Mouse (Mus musculus): Measurements from ENCODE around the gene Fam234b. TPM values are rescaled to one million over a fixed set of nuclear protein-coding genes. Genes with fewer than 3 reads are reported as not detected.

The Fam234b gene
- polyA plus RNA-seq, 1 experiment from 2014 or later = 105 TPM

DNA sequence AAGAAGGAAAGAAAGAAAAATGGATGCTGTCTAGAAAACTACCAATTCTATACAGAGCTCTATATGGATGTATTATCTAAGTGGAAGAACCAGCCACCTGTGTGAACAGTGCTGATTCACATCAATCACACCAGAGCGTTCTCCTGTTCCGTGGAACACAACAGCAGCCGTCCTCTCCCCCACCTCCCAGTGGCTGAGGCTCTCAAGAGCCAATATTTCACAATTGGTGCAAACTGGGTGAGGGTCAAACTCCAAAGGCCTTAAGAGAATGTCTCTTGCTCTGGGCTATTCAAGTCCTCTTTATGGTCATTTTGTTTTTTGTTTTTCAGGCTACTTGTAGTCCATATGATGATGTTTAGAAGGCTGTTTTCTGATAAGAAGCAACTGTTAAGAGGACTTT lies 32.6 kb upstream of the Fam234b start:
- Histone ChIP-seq H3K4me2 (no peak overlapping the region), H3K36me3 (no peaks in the 10 kb centered on the region), H3K27ac (replicated peaks) (no peak overlapping the region), H3K9ac (replicated peaks) (no peak overlapping the region), H3K4me3 (replicated peaks) (no peak overlapping the region), H3K27me3 (replicated peaks) (0 out of 2 replicates have a peak, but pooled peaks cover 6% of the 10 kb centered on the region), H3K4me1 (peaks cover 13% of the 10 kb centered on the region), H3K9me3 (replicated peaks) (no peaks in the 10 kb centered on the region)
- no peak for ATAC-seq (ENCODE audit: low FRiP score)
- WGBS = 60% methylated on average over 3 of the region's 3 CpGs

DNA sequence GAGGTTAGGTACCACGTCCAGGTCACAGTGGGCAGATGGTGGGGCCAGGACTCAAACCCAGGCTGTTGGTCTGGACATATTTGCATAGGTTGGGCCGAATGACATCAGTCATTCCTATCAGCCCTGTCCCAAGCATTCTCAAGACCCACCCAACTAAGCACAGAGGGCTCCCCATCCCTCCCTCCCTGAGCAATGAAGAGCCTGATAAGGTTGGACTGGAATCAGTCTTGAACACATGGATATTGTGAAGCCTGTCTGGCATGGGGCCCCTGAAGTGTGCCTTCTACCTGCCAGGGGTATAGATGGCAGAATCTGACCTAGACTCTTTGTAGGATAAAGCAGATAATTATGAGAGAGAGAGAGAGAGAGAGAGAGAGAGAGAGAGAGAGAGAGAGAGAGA lies 32.1 kb upstream of the Fam234b start:
- H3K9me3 ChIP-seq (replicated peaks) = no peaks in the 10 kb centered on the region
- no peak overlapping the region for H3K4me3 ChIP-seq (replicated peaks)
- H3K4me1 ChIP-seq = peaks cover 13% of the 10 kb centered on the region
- H3K27ac ChIP-seq (replicated peaks) = no peak overlapping the region
- no peak overlapping the region for H3K4me2 ChIP-seq
- H3K9ac ChIP-seq (replicated peaks) = no peak overlapping the region
- ATAC-seq (ENCODE audit: low FRiP score) = no peak
- WGBS = 81% methylated on average over 2 of the region's 2 CpGs
- H3K36me3 ChIP-seq = no peaks in the 10 kb centered on the region
- 0 out of 2 replicates have a peak, but pooled peaks cover 6% of the 10 kb centered on the region for H3K27me3 ChIP-seq (replicated peaks)

DNA sequence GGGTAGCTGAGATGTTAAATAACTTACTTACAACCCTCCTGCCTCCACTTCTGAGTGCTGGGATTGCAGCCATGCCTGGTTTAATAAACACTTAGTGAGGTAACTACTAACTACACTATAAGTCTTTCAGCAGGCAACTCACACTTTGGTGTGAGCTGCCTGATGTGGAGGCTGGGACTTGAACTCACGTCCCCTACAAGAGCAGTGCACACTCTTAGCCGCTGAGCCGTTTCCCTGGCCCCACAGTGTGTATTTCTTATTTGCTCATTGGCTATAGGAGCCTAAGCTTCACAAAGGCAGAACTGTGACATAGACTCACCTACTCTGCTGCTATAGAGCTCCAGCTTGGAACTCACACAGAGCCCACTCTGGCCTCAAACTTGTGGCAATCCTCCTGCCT lies 31.5 kb upstream of the Fam234b start:
- H3K4me3 ChIP-seq (replicated peaks) = no peak overlapping the region
- ATAC-seq (ENCODE audit: low FRiP score) = no peak
- H3K4me1 ChIP-seq = peaks cover 13% of the 10 kb centered on the region
- H3K4me2 ChIP-seq = no peak overlapping the region
- WGBS = 93% methylated on average over 3 of the region's 3 CpGs
- no peak overlapping the region for H3K9ac ChIP-seq (replicated peaks)
- no peaks in the 10 kb centered on the region for H3K36me3 ChIP-seq
- H3K27ac ChIP-seq (replicated peaks) = no peak overlapping the region
- H3K27me3 ChIP-seq (replicated peaks) = 0 out of 2 replicates have a peak, but pooled peaks cover 6% of the 10 kb centered on the region
- H3K9me3 ChIP-seq (replicated peaks) = no peaks in the 10 kb centered on the region

DNA sequence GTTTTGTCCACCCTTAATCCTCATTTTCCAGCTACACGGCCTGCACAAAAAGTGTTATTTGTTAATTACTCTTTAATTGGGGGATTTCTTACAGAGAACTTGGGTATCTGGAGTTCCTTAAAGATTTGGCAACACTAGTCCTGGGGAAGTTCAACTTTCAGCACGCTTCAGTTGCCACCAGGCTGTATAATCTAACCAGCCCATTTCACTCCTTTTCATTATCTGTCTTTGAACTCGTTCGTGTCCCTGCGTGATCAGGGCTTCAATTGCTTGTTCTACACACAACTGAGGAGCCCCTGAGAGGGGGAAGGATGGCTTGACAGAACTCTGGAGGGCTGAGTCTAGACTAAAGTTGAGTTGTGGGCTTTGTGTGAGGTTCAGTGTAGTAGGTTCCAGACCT lies 31.1 kb upstream of the Fam234b start:
- WGBS = 51% methylated on average over 5 of the region's 5 CpGs
- no peak overlapping the region for H3K4me3 ChIP-seq (replicated peaks)
- no peak overlapping the region for H3K4me2 ChIP-seq
- H3K36me3 ChIP-seq = no peaks in the 10 kb centered on the region
- H3K27me3 ChIP-seq (replicated peaks) = 0 out of 2 replicates have a peak, but pooled peaks cover 6% of the 10 kb centered on the region
- no peak overlapping the region for H3K9ac ChIP-seq (replicated peaks)
- no peak overlapping the region for H3K27ac ChIP-seq (replicated peaks)
- H3K4me1 ChIP-seq = peaks cover 13% of the 10 kb centered on the region
- no peak for ATAC-seq (ENCODE audit: low FRiP score)
- no peaks in the 10 kb centered on the region for H3K9me3 ChIP-seq (replicated peaks)

DNA sequence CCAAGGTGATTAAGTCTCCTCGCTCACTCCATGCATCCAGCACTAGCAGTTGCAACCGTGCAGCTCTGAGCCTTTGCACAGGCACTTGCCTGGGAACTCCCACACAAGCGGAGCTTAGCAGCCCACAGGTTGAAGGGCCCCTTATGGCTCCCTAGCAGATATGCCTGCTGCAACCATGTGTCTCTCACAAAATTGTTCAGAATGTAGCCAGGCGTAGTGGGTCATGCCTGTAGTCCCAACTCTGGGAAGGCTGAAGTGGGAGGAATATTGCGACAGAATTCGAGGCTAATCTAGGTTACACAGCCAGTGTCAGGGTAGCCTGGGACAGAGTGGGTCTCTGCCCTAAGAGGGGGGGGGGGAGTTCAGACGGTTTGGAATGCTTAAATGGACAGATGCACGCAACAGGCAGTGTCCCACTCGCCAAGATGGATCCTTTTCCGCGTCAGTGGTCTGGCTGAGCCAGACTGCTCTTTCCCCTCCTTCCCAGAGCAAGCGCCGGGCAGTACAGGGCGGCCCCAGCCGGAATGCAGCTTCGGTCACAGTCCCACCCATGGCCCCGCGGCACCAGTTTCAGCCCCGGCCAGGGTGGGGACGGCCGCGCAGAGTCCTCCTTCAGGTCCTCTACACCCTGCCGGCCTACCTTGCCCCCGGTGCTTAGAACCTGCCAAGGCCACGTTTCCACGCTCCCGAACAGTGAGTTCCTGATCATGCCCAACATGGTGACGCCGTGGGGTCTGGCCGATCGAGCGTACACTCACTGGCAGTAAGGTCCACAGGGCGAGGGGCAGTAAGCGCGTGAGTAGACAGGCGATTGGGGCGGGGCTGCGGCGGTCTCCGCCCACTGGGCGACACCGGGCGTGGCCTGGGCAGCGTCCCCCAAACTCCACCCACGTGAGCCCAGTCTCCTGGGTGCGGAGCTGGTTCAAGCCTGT lies 30.1 kb upstream of the Fam234b start:
- 4% methylated on average over 45 of the region's 46 CpGs for WGBS
- peak; percentile 93 for ATAC-seq (ENCODE audit: low FRiP score)
- Histone ChIP-seq H3K9me3 (replicated peaks) (no peaks in the 10 kb centered on the region), H3K36me3 (no peaks in the 10 kb centered on the region), H3K4me3 (replicated peaks) (peak overlapping the region; percentile 52), H3K27me3 (replicated peaks) (0 out of 2 replicates have a peak, but pooled peaks cover 6% of the 10 kb centered on the region), H3K27ac (replicated peaks) (peak overlapping the region; percentile 20; the same call in 1 of the 2 replicates), H3K9ac (replicated peaks) (peak overlapping the region; percentile 51), H3K4me1 (peaks cover 13% of the 10 kb centered on the region), H3K4me2 (peak overlapping the region; percentile 80)

DNA sequence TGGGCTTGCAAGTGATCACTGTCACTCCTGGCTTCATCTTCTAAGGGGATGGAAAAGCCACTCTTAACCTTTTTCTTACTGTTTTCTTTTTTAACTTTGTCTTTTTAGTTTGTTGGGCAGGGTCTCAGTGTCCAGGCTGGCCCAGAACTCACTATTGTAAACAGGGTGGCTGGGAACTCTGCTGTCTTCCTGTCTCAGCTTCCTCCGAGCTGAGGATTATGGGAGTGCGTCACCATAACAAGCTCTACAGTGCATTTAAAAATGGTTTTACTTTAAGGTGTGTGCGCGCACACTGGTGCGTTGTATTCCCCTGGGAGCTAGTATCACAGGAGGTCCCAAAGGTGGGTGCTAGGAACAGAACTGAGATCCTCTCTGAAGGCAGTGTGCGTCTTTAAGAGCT lies 29.3 kb upstream of the Fam234b start:
- 80% methylated on average over 6 of the region's 6 CpGs for WGBS
- peak overlapping the region; percentile 52 for H3K4me3 ChIP-seq (replicated peaks)
- no peaks in the 10 kb centered on the region for H3K9me3 ChIP-seq (replicated peaks)
- peak overlapping the region; percentile 20; the same call in 1 of the 2 replicates for H3K27ac ChIP-seq (replicated peaks)
- H3K9ac ChIP-seq (replicated peaks) = peak overlapping the region; percentile 51
- H3K4me2 ChIP-seq = peak overlapping the region; percentile 80
- no peak for ATAC-seq (ENCODE audit: low FRiP score)
- H3K27me3 ChIP-seq (replicated peaks) = 0 out of 2 replicates have a peak, but pooled peaks cover 6% of the 10 kb centered on the region
- no peaks in the 10 kb centered on the region for H3K36me3 ChIP-seq
- peaks cover 13% of the 10 kb centered on the region for H3K4me1 ChIP-seq

DNA sequence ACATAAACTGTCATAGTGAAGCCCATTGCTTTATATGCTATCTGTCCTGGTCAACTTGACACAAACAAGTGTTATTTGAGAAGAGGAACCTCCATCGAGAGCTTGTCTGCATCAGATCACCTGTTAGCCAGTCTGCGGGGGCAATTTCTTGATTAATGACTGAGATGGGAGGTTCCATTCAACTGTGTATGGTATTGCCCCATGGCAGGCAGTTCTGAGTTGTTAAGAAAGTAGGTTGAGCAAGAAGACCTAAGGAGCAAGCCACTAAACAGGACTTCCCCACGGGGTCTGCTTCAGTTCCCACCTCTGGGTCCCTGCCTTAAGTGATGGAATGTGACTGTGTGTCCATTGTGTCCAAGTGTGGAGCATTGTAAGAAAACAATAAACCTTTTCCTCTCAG lies 28.5 kb upstream of the Fam234b start:
- no peak overlapping the region for H3K27ac ChIP-seq (replicated peaks)
- ATAC-seq (ENCODE audit: low FRiP score) = no peak
- H3K9ac ChIP-seq (replicated peaks) = no peak overlapping the region
- H3K9me3 ChIP-seq (replicated peaks) = no peaks in the 10 kb centered on the region
- 0 out of 2 replicates have a peak, but pooled peaks cover 6% of the 10 kb centered on the region for H3K27me3 ChIP-seq (replicated peaks)
- no peak overlapping the region for H3K4me2 ChIP-seq
- H3K36me3 ChIP-seq = no peaks in the 10 kb centered on the region
- no peak overlapping the region for H3K4me3 ChIP-seq (replicated peaks)
- H3K4me1 ChIP-seq = peaks cover 13% of the 10 kb centered on the region
- 88% methylated on average over 3 of the region's 3 CpGs for WGBS

DNA sequence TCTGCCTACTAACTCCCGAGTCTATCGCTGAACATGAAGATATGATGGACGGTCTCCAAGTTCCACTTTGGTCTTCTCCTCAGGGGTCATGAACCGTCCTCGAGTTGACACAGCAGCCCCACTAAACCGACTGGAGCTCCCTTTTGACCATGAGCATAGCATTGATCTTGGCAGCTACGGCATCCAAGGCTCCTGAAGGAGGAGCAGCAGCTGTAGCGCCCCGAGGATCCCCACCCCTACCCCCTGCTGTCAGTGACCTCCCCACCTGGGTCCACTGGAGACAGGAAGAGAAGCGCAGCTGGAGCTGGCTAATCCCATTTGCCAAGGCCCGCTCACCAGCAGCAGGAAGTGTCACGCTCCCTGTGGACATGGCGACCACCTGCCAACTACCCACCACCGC lies 26.0 kb upstream of the Fam234b start:
- Histone ChIP-seq H3K27ac (replicated peaks) (no peak overlapping the region), H3K4me2 (no peak overlapping the region)

DNA sequence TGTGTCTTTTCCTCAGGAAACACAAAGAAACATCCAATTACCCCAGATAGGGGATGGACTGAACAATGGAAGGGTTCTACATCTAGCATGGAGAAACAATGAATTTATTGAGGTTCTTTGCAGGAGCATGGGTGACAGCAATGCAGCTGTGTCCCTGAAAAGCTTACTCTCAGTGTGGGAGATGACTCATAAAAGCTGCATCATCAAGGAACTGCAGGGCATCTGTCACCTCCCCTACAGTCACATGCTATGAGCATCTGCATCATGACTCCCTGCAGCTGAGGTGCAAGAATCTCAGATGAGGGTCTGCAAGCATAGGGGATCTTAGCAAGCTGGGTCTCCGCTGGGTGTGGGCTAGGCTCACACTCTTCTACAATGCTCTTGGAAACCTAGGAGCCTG lies 22.8 kb upstream of the Fam234b start:
- ATAC-seq (ENCODE audit: low FRiP score) = no peak
- no peak overlapping the region for H3K9ac ChIP-seq (replicated peaks)
- H3K4me1 ChIP-seq = no peaks in the 10 kb centered on the region
- H3K9me3 ChIP-seq (replicated peaks) = no peaks in the 10 kb centered on the region
- H3K36me3 ChIP-seq = no peaks in the 10 kb centered on the region
- H3K4me2 ChIP-seq = no peak overlapping the region
- no peak overlapping the region for H3K27ac ChIP-seq (replicated peaks)
- peaks cover 3% of the 10 kb centered on the region; the same call in 1 of the 2 replicates for H3K27me3 ChIP-seq (replicated peaks)
- WGBS = 90% methylated on average over 1 of the region's 1 CpGs
- H3K4me3 ChIP-seq (replicated peaks) = no peak overlapping the region

More for the DNA sequence above, 26.0 kb upstream of the Fam234b start:
- H3K9ac ChIP-seq (replicated peaks) = no peak overlapping the region
- 0 out of 2 replicates have a peak, but pooled peaks cover 3% of the 10 kb centered on the region for H3K27me3 ChIP-seq (replicated peaks)
- H3K4me3 ChIP-seq (replicated peaks) = no peak overlapping the region
- no peaks in the 10 kb centered on the region for H3K36me3 ChIP-seq
- H3K9me3 ChIP-seq (replicated peaks) = no peaks in the 10 kb centered on the region
- no peak for ATAC-seq (ENCODE audit: low FRiP score)
- H3K4me1 ChIP-seq = peaks cover 13% of the 10 kb centered on the region
- WGBS = 72% methylated on average over 14 of the region's 14 CpGs

DNA sequence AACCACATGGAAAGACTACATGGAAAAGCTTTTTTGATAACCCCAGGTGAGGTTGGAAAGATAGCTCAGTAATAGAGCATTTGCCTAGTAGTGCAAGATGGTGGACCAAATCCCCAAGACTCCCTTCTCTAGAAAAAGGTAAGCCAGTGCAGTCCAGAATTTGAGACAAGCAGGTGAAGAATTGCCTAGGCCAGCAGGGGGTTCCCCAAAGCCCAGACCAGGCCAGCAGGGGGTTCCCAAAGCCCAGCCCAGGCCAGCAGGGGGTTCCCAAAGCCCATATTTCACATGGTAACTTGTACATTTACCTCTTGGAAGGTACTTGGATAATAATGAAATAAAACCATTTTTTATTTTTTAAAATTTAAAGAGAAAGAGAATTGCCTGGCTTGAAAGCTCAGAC lies 20.5 kb upstream of the Fam234b start:
- Histone ChIP-seq H3K9me3 (replicated peaks) (no peaks in the 10 kb centered on the region), H3K4me3 (replicated peaks) (no peak overlapping the region), H3K4me1 (no peaks in the 10 kb centered on the region), H3K9ac (replicated peaks) (no peak overlapping the region), H3K4me2 (no peak overlapping the region), H3K27me3 (replicated peaks) (peaks cover 3% of the 10 kb centered on the region; the same call in 1 of the 2 replicates), H3K36me3 (no peaks in the 10 kb centered on the region), H3K27ac (replicated peaks) (no peak overlapping the region)
- no peak for ATAC-seq (ENCODE audit: low FRiP score)

DNA sequence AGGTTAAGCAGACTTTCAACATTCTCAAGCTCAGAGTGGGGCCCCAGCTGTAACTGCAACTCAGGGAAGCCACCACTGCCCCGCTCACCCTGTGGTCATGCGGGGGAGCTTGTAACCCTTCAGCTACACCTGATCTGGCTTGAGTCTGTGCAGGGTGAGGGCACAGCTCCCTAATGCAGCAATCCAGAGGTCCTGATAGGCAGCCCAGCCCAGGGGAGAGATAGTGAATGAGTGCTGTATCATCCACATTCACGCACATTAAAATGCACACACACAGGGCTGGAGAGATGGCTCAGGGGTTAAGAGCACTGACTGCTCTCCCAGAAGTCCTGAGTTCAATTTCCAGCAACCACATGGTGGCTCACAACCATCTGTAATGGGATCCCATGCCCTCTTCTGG lies 19.2 kb upstream of the Fam234b start:
- WGBS = 55% methylated on average over 3 of the region's 3 CpGs
- no peaks in the 10 kb centered on the region for H3K36me3 ChIP-seq
- no peaks in the 10 kb centered on the region for H3K4me1 ChIP-seq
- ATAC-seq (ENCODE audit: low FRiP score) = no peak
- H3K9me3 ChIP-seq (replicated peaks) = no peaks in the 10 kb centered on the region
- peaks cover 3% of the 10 kb centered on the region; the same call in 1 of the 2 replicates for H3K27me3 ChIP-seq (replicated peaks)
- H3K4me2 ChIP-seq = no peak overlapping the region
- no peak overlapping the region for H3K27ac ChIP-seq (replicated peaks)
- no peak overlapping the region for H3K9ac ChIP-seq (replicated peaks)
- H3K4me3 ChIP-seq (replicated peaks) = no peak overlapping the region

DNA sequence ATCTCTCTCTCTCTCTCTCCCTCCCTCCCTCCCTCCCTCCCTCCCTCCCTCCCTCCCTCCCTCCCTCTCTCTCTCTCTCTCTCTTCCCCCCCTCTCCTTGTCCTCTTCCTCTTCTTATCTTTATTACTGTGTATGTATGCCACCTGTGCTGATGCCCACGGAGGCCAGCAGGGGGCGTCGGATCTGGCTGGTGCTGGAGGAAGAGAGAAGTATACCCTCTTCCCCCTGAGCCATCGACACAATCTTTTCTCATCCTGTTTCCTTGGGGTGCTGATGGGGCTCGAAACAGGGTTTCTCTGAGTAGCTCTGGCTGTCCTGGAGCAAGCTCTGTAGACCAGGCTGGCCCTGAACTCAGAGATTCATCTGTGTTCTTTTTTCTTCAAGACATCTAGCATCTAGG lies 14.9 kb upstream of the Fam234b start:
- Histone ChIP-seq H3K4me3 (replicated peaks) (no peak overlapping the region), H3K9me3 (replicated peaks) (no peaks in the 10 kb centered on the region), H3K27me3 (replicated peaks) (peaks cover 3% of the 10 kb centered on the region; the same call in 1 of the 2 replicates), H3K36me3 (no peaks in the 10 kb centered on the region), H3K9ac (replicated peaks) (no peak overlapping the region), H3K4me1 (no peaks in the 10 kb centered on the region), H3K4me2 (no peak overlapping the region), H3K27ac (replicated peaks) (no peak overlapping the region)
- WGBS = 79% methylated on average over 2 of the region's 5 CpGs
- ATAC-seq (ENCODE audit: low FRiP score) = no peak

Measured in neural tube, embryonic 15.5 days (tissue).